Mouse (Mus musculus): ENCODE results near the gene Zmiz1.

Gene Zmiz1

DNA sequence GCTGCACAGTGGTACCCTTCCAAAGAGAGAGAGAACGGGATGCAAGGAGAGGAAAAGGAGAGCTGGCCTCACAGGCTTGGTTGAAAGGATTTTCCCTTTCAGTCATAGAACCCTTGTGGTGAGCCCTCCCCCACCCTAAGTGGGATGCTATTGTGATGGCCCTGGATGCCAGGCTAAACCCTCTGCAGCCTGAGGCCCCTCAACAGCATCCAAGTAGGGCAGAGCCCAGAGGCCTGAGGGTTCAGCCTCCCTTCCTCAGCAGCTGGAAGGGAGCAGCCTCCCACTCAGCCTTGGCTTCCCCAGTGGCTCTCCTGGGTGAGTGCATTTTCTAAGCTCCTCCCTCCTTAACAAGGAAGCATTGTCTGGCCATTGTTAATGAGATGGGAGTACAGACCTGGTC lies 121.4 kb downstream of the Zmiz1 start:
- TF ChIP-seq POU5F1 (IDR thresholded peaks at IDR 0.05; ENCODE audit: borderline replicate concordance, low read length) (no peak), NANOG (IDR thresholded peaks at IDR 0.05; ENCODE audit: borderline replicate concordance, low read length) (no peak), CTCF (conservative IDR thresholded peaks at IDR 0.05; ENCODE audit: low read length) (no peak)
- Histone ChIP-seq H3K4me1 (replicated peaks; ENCODE audit: low read depth, low read length) (peaks cover 76% of the 10 kb centered on the region), H3K27me3 (ENCODE audit: insufficient read depth, low read length) (peaks cover 25% of the 10 kb centered on the region), H3K36me3 (ENCODE audit: insufficient read depth, low read length) (no peaks in the 10 kb centered on the region), H3K9me3 (ENCODE audit: low read length) (no peaks in the 10 kb centered on the region), H3K4me3 (replicated peaks; ENCODE audit: low read length) (no peak overlapping the region)

DNA sequence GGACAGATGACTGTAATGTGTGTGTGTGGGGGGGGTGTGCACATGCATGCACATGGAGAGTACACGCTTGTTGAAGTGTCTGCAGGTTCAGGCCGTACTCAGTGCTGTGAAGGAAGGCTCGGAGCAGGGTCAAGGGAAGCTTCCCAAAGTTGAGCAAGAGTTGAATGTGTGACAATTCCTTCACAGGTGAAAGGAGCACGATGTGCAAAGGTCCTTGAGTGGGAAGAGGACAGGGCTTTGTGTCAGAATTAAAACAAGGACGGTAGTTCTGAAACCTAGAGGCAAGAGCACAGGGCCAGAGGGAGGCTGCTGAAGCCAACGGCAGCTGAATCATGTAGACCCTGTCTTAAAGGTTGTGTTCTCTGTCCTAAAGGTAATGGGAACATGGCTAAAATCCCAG lies 123.6 kb downstream of the Zmiz1 start:
- H3K4me1 ChIP-seq (replicated peaks; ENCODE audit: low read depth, low read length) = peaks cover 77% of the 10 kb centered on the region
- H3K27me3 ChIP-seq (ENCODE audit: insufficient read depth, low read length) = peaks cover 32% of the 10 kb centered on the region
- H3K9me3 ChIP-seq (ENCODE audit: low read length) = no peaks in the 10 kb centered on the region
- no peaks in the 10 kb centered on the region for H3K36me3 ChIP-seq (ENCODE audit: insufficient read depth, low read length)
- no peak overlapping the region for H3K4me3 ChIP-seq (replicated peaks; ENCODE audit: low read length)
- TF ChIP-seq NANOG (IDR thresholded peaks at IDR 0.05; ENCODE audit: borderline replicate concordance, low read length) (no peak), POU5F1 (IDR thresholded peaks at IDR 0.05; ENCODE audit: borderline replicate concordance, low read length) (no peak), CTCF (conservative IDR thresholded peaks at IDR 0.05; ENCODE audit: low read length) (no peak)

DNA sequence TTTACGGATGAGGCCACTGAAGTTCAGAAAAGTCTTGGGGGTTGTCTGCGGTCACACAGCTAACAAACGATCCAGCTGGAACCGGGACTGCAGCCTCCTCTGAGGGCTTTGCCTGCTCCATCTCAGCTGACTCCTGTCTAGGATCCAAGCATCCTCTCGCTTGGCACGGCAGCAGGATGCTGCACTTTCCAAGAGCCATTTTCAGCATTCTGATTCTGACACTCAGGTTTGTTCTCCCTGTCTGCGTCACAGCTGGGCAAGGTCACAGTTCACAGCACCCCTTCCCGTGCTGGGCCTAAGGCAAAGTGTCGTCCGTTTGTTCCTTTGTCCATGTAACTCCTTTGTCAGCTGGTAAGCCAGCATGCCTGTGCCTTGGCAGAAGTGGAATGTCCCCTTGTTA lies 124.9 kb downstream of the Zmiz1 start:
- no peaks in the 10 kb centered on the region for H3K36me3 ChIP-seq (ENCODE audit: insufficient read depth, low read length)
- no peak overlapping the region for H3K4me3 ChIP-seq (replicated peaks; ENCODE audit: low read length)
- H3K27me3 ChIP-seq (ENCODE audit: insufficient read depth, low read length) = peaks cover 38% of the 10 kb centered on the region
- H3K9me3 ChIP-seq (ENCODE audit: low read length) = no peaks in the 10 kb centered on the region
- H3K4me1 ChIP-seq (replicated peaks; ENCODE audit: low read depth, low read length) = peaks cover 77% of the 10 kb centered on the region
- no peak for TF ChIP-seq POU5F1 (IDR thresholded peaks at IDR 0.05; ENCODE audit: borderline replicate concordance, low read length)
- no peak for TF ChIP-seq CTCF (conservative IDR thresholded peaks at IDR 0.05; ENCODE audit: low read length)
- TF ChIP-seq NANOG (IDR thresholded peaks at IDR 0.05; ENCODE audit: borderline replicate concordance, low read length) = no peak

DNA sequence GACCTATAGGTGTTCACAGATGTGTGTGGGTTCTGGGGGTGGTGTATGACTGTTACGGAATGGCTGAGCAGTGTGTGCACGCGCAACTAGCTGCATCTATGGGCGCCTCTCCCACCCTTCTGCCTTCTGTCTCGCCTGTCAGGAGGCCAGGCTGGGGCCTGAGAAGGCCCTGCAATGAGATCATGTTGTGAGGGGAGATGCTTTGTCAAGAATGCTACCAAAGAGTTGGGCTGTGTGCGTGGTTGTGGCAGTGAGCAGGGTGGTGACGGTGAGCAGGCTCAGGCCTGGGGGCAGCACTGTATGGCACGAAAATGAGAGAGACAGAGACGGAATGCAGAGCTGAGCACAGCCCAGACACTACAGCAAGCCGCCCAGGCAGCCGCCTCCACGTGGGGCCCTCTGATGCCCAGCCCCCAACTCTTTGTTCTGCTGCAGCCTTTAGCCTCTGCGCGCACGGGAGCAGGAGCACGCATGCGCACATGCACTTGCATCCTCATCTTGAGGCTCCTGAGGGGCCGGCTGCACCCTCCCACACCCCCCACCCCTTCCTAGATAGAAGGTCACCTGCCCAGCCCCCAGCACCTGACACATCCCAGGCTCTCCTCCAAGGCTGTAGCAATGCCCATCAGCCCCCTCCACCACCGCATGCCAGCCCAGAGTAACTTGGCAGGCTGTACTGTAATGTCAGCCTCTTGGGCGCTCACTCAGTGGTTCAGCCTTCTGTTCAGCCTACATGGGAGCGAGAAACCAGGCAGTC lies 126.7 kb downstream of the Zmiz1 start:
- Histone ChIP-seq H3K27me3 (ENCODE audit: insufficient read depth, low read length) (peaks cover 46% of the 10 kb centered on the region), H3K4me1 (replicated peaks; ENCODE audit: low read depth, low read length) (peaks cover 79% of the 10 kb centered on the region), H3K9me3 (ENCODE audit: low read length) (no peaks in the 10 kb centered on the region), H3K36me3 (ENCODE audit: insufficient read depth, low read length) (no peaks in the 10 kb centered on the region), H3K4me3 (replicated peaks; ENCODE audit: low read length) (peak overlapping the region; percentile 45)
- TF ChIP-seq NANOG (IDR thresholded peaks at IDR 0.05; ENCODE audit: borderline replicate concordance, low read length) = no peak
- TF ChIP-seq CTCF (conservative IDR thresholded peaks at IDR 0.05; ENCODE audit: low read length) = no peak
- TF ChIP-seq POU5F1 (IDR thresholded peaks at IDR 0.05; ENCODE audit: borderline replicate concordance, low read length) = no peak

DNA sequence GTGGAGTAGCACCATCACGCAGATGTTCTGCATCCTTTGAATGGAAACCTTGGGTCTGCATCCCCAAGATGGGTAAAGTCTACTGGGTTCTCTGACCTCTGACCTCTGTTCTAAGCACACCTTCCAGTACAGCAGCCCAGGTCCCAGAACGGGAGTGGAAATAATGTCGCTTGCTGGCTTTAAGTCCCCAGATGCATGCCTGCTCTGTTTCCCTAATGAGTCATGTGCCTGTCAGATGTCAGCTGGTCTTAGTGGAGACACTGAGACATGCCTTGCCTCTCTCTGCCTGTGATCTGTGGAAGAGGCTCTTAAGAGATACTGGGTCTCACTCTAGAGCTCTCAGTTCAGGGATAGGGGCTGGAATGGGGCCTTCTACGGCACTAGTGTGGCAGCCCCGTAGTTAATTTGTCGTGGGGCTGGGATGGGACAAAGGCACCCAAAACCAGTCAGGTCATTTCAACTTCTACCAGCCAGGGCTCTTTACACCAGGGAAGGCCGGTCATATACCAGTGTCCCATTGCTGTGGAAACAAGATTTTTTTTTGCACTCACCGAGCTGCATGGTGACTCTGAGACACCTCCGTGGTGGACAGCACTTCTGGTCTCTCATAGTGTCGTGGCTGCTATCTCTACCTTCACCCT lies 128.0 kb downstream of the Zmiz1 start:
- H3K4me3 ChIP-seq (replicated peaks; ENCODE audit: low read length) = peak overlapping the region; percentile 29
- H3K36me3 ChIP-seq (ENCODE audit: insufficient read depth, low read length) = no peaks in the 10 kb centered on the region
- peaks cover 74% of the 10 kb centered on the region for H3K4me1 ChIP-seq (replicated peaks; ENCODE audit: low read depth, low read length)
- no peak for TF ChIP-seq CTCF (conservative IDR thresholded peaks at IDR 0.05; ENCODE audit: low read length)
- H3K27me3 ChIP-seq (ENCODE audit: insufficient read depth, low read length) = peaks cover 46% of the 10 kb centered on the region
- no peaks in the 10 kb centered on the region for H3K9me3 ChIP-seq (ENCODE audit: low read length)

DNA sequence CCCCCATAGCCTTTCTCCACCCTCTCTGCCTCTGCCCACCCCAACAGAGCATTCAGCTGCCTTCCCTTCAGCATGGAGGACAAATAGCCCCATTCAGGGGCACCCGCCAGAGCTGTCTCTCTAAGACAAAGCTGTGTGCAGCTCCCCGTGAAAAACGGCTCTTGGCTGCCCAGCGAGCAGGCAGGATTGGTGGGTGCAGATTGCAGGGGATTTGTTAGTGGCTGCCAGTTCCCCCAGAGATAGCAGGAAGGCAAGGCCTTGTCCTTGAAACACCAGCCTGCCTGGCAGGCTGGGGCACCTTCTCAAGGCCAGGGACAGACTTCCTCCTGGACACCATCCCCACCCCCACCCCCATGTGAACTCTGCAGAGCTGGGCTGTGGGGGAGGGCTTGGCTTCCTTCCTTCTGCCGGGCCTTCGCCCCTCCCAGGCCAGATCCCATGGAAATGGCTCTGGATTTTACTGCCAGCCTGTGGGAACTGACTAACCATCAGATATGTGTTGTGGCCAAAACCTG lies 128.6 kb downstream of the Zmiz1 start:
- Histone ChIP-seq H3K27me3 (ENCODE audit: insufficient read depth, low read length) (peaks cover 46% of the 10 kb centered on the region), H3K9me3 (ENCODE audit: low read length) (no peaks in the 10 kb centered on the region), H3K4me3 (replicated peaks; ENCODE audit: low read length) (peak overlapping the region; percentile 29), H3K36me3 (ENCODE audit: insufficient read depth, low read length) (no peaks in the 10 kb centered on the region), H3K4me1 (replicated peaks; ENCODE audit: low read depth, low read length) (peaks cover 80% of the 10 kb centered on the region)
- no peak for TF ChIP-seq POU5F1 (IDR thresholded peaks at IDR 0.05; ENCODE audit: borderline replicate concordance, low read length)
- TF ChIP-seq NANOG (IDR thresholded peaks at IDR 0.05; ENCODE audit: borderline replicate concordance, low read length) = no peak
- no peak for TF ChIP-seq CTCF (conservative IDR thresholded peaks at IDR 0.05; ENCODE audit: low read length)

DNA sequence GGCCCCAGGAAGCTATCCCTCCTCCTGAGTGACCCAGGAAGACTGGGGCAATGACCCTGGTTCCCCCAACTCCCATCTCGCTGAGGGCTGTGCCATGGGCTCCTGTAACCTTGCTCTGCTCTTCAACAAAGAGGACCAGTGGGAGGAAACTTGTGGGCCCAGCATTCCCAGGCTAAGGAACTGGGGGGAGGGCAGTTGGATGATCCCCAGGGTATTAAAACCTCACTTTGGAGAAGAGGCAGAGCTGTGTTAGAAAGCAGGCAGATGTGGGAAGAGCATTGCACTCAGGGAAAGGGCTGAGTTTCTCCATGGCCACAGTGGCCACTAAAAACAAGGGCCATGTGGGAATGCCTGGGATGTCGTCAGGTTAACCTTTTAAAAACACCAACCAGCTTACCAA lies 129.2 kb downstream of the Zmiz1 start:
- Histone ChIP-seq H3K4me1 (replicated peaks; ENCODE audit: low read depth, low read length) (peaks cover 86% of the 10 kb centered on the region), H3K9me3 (ENCODE audit: low read length) (no peaks in the 10 kb centered on the region), H3K4me3 (replicated peaks; ENCODE audit: low read length) (0 out of 2 replicates have a peak overlapping the region, but pooled peaks have one; percentile 26), H3K27me3 (ENCODE audit: insufficient read depth, low read length) (peaks cover 48% of the 10 kb centered on the region), H3K36me3 (ENCODE audit: insufficient read depth, low read length) (no peaks in the 10 kb centered on the region)
- TF ChIP-seq POU5F1 (IDR thresholded peaks at IDR 0.05; ENCODE audit: borderline replicate concordance, low read length) (no peak), CTCF (conservative IDR thresholded peaks at IDR 0.05; ENCODE audit: low read length) (no peak), NANOG (IDR thresholded peaks at IDR 0.05; ENCODE audit: borderline replicate concordance, low read length) (no peak)

DNA sequence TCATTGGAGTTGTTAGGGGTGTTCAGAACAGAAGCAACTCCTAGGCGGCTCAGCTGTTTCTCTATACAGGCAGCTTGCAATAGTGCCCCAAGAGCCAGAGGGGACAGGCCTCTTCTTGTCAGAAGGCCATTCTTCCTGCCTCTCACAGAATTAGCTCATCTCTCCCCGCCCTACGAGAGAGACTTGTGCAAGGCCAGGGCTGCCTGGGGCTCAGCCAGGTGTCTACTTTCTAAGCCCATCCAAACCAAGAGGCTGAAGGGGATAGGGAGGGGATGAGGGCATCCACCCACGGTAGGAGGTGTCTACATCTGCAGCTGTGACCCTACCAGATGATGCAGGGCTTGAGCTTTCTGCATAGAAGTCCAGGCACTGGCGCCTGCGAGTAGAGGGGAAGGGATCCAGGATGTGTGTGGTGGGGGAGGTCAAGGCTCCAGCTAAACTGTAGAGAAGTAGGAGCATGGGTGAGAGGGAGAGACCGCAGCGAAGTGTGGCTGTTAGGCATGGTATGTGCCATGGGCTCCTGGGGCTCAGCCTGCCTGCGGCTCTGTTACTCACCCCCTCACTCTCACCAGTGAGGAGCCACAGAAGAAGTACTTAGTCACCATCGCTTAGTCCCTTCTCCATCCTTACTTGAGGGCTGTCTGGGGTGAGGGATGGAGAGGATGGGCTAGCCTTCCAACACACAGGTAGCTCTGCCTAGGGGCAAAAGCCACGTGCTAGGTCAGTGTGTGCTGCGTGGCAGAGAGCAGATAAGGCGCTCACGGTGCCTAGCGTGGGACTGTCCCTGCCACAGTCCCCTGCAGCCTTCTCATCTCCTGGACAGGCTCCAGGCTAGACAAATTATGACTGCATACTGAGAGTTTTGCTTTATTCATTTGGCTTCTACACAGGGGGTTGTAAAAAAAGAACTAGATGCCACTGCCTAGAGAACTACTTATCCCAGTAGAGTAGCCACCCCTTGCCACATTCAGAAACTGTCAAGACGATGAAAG lies 130.3 kb downstream of the Zmiz1 start:
- no peak overlapping the region; the same call in 1 of the 2 replicates for H3K4me3 ChIP-seq (replicated peaks; ENCODE audit: low read length)
- TF ChIP-seq CTCF (conservative IDR thresholded peaks at IDR 0.05; ENCODE audit: low read length) = no peak
- TF ChIP-seq NANOG (IDR thresholded peaks at IDR 0.05; ENCODE audit: borderline replicate concordance, low read length) = no peak
- TF ChIP-seq POU5F1 (IDR thresholded peaks at IDR 0.05; ENCODE audit: borderline replicate concordance, low read length) = no peak
- peaks cover 54% of the 10 kb centered on the region for H3K27me3 ChIP-seq (ENCODE audit: insufficient read depth, low read length)
- no peaks in the 10 kb centered on the region for H3K36me3 ChIP-seq (ENCODE audit: insufficient read depth, low read length)
- peaks cover 92% of the 10 kb centered on the region for H3K4me1 ChIP-seq (replicated peaks; ENCODE audit: low read depth, low read length)
- no peaks in the 10 kb centered on the region for H3K9me3 ChIP-seq (ENCODE audit: low read length)
